7 mouse cellular contexts compared by ENCODE assay signal in the genomic region with DNA sequence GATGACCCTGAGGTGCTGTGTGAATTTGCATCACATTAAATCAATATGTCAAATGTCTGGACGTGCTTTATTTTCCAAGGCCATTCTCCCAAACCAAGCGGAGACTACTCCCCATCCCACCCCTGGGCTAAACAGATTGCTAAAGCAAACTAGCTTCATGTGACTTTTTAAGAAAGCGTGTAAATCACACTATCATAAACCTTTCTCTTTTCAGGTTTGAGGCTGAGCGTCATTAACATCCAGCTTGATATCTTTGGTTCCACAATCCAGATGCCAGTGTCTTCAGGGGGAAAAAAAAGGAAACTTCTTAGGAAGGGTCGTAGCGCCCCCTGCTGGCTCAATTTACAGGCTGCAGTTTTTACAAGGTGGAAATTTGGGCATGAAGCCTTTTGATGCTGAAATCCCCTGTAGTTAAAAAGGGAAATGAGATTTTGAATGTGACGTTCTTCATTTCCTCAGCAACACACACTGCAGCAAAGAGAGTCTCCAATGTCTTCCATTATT.
DNase-seq lines count a peak whose midpoint lies in the region; ATAC-seq and TF ChIP-seq lines count a peak whose summit lies in the region.

No protein-coding gene starts in this region.

- no peaks in the 10 kb centered on the region for H3K27me3 ChIP-seq in G1E (ENCODE audit: insufficient read depth, low read length)

- H3K4me3 ChIP-seq in G1E (ENCODE audit: low read depth, low read length), result no peak overlapping the region

- H3K4me1 ChIP-seq in G1E (ENCODE audit: insufficient read depth, low read depth, low read length), result no peaks in the 10 kb centered on the region

- H3K36me3 ChIP-seq in G1E (replicated peaks), result no peaks in the 10 kb centered on the region

- peak; percentile 76 for DNase-seq in A20 (ENCODE audit: low read depth, low spot score)
- no peak for DNase-seq in G1E (ENCODE audit: low spot score)
- peak; percentile 21 to 53 for DNase-seq in gastrocnemius, postnatal 36 days
- DNase-seq in layer of hippocampus, adult 9-10 months (ENCODE audit: low spot score), result peak; percentile 12
- DNase-seq in mesoderm, embryonic 11.5 days (ENCODE audit: low read depth, low spot score), result peak; percentile 87
- DNase-seq in skeletal muscle tissue, adult 2 months (ENCODE audit: low read depth, low spot score), result peak; percentile 42

- peak; percentile 59; the same call in 1 of the 2 replicates for TF ChIP-seq CTCF in G1E (IDR thresholded peaks at IDR 0.05; ENCODE audit: low read depth, low read length)

- H3K9me3 ChIP-seq in G1E (replicated peaks), result no peaks in the 10 kb centered on the region

- no peak for ATAC-seq in G1E (ENCODE audit: extremely low read depth, insufficient number of reproducible peaks, low FRiP score, poor library complexity, severe bottlenecking)
- ATAC-seq in common myeloid progenitor, adult 5-6 weeks (replicated peaks; ENCODE audit: low read depth, poor library complexity, severe bottlenecking), result peak; percentile 76

- intact Hi-C loops in gastrocnemius, postnatal 36 days (cut with DNase I), result no loop called here
